Mouse (Mus musculus) hematopoietic stem cell, adult 5-6 weeks (primary cell): ENCODE data around the gene Agxt. TPM values are rescaled to one million over a fixed set of nuclear protein-coding genes. Genes with fewer than 3 reads are reported as not detected.

Experiments
- ATAC-seq, 2 experiments: fragments of 125-278 bp in 1 of 2; replicated peaks in 1 of 2; 2 replicates each; pipeline ENCODE4 v1.8.0; 2016 to 2017; ENCODE audit warnings: inconsistent platforms in 2 of 2, mild to moderate bottlenecking in 2 of 2, moderate number of reproducible peaks in 2 of 2, low read depth in 1 of 2, moderate TSS enrichment in 1 of 2; ENCODE audit not compliant: low FRiP score in 2 of 2, poor library complexity in 2 of 2, severe bottlenecking in 2 of 2, insufficient read depth in 1 of 2, low TSS enrichment in 1 of 2
- total RNA-seq: library from RNA; stranded (forward); fragments of 172-1452, 232-1000 nt; gene quantifications from 2 replicates; pipeline ENCODE4 v1.2.3, GENCODE M21; 2017

The Agxt gene
- total RNA-seq, 1 experiment from 2014 or later, result not detected

DNA sequence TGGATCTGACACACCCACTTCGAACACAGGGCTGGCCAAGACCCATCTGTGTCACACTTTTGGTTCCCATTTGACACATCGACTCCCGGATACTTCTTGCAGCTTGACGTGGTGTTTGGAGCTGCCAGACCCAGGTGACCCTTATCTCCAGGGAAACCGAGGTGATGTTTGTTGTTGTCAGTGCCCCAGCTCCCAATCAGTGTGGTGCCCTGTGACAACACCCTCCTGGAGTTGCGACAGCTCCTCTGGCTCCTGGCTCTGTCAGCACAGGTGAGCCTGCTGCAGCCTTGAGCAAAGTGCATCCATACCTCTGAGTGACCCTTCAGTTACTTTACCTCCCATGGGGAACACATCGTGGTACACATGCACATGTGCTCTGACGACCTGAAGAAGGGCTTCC is 2.4 kb upstream of the Agxt start:
- no peak for ATAC-seq

GRCm38 (mm10) chr1:93138534-93138933 is 3.5 kb downstream of the Agxt start:
- ATAC-seq, result no peak

GRCm38 (mm10) chr1:93139713-93140112 is 4.7 kb downstream of the Agxt start:
- ATAC-seq, result no peak

- ATAC-seq, result no peak
Observed at GRCm38 (mm10) chr1:93142871-93143270, 7.8 kb downstream of the Agxt start.

- ATAC-seq, result no peak
Observed at GRCm38 (mm10) chr1:93144176-93144575, 9.1 kb downstream of the Agxt start.

DNA sequence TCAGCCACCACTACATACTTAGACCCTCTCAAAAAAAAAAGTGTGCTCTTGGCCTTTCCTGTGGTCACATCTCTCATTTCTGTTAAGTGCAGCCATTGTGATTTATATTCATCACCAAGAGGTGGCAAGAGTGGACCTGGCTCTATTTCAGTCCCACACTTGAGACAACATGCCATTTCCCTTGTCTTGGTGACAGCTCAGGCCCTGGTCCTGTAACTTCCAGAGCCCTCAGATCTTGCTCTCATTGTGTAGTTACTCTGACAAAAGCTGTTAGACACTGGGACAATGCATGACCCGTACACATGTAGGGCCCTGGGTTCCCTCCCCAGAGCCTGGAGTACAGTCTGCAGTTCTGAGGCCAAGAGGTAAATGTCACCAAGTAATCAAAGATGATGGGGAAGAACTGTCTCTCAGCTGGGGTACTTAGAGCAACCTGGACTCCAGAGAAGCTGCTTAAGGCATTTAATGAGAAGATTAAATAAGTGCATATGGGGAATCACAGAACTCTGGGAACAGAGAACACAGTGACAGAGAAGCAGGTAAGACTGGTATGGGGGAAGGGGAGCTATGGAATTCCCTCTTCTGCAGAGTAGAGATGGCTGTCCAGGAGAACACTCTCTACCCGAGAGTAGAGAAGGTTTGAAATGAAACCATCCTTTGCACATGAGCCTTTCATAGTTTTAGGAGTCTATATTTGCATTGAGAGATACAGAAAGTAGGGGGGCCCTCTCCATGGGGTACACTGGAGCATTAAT is 16.0 kb downstream of the Agxt start:
- ATAC-seq, result no peak

DNA sequence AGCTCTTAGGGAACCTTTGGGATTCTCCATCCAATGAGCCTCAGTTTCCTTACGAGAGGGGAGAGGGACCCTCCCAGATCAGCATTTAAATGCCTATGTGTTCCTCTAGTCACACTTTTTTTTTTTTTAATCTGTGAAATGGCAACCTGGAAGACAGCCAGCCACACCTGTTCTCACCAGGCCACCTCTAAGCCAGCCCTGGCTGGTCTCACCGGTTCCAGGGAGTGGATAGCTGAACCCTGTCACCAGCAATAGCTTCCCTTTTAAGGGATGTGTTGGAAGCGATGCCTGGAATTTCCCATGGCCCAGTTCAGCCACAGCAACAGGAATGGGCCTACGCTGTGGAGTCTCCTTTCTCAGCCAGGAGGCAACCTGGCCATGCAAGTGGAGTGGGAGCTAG is 22.5 kb downstream of the Agxt start:
- no peak for ATAC-seq

DNA sequence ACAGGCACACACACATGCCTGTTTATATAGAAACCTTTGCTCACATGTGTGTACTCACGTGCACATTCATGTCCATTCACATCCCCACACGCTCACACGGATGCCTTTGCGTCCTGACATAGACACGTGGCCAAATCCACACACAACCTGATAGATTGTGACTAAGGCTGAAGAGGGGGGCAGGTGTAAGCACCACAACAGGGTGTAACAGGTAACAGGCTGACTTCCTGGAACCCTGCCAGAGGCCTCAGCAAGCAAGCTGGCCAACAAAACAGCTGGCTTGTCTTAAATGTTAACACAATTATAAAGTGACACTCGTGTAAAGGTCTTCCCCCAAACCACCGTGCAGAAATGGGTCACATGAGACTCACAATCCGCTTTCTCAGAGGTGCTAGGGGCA is 23.9 kb downstream of the Agxt start:
- no peak for ATAC-seq

DNA sequence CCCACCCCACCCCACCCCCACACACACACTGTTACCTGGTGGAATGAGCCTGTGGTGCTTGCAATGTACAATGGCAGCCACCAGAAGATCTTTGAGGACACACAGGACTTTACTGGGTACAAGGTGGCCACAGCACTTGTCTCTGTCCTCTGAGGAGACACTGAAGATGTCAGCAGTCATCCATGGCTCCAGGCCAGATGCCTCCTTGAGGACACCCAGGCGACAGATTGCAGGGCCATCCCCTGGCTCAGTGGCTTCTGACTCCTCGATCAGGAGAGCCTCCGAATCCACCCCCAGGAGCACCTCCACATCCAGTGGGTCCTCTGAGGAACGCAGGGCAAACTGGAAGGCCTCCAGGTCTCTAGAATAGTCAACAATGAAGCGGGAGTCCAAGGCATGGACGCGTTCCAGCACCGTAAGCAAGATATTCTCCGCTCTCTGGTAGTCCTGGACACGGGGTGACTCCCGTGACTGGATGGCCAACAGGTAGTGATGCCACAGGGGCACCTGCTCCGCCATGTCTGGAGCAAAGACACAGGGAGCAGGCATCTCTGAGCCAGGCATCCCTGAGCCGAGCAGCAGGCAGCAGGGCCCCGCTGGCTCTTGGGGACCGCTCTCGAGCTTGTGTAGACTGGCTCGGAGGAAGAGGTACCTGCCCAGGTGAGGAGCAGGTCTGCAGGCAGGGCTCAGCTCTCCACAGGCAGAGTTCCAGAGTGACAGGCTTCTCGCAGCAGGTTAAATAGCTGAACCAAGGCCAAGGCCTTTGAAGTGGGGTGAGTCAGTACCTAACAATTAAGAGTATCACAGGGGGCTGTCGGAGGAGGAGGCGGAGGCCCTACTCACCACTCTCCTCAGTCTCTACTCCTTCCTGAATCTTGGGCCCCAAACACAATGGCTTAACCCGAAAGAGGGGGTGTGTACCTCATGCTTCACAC is 24.8 kb downstream of the Agxt start:
- ATAC-seq, result no peak

DNA sequence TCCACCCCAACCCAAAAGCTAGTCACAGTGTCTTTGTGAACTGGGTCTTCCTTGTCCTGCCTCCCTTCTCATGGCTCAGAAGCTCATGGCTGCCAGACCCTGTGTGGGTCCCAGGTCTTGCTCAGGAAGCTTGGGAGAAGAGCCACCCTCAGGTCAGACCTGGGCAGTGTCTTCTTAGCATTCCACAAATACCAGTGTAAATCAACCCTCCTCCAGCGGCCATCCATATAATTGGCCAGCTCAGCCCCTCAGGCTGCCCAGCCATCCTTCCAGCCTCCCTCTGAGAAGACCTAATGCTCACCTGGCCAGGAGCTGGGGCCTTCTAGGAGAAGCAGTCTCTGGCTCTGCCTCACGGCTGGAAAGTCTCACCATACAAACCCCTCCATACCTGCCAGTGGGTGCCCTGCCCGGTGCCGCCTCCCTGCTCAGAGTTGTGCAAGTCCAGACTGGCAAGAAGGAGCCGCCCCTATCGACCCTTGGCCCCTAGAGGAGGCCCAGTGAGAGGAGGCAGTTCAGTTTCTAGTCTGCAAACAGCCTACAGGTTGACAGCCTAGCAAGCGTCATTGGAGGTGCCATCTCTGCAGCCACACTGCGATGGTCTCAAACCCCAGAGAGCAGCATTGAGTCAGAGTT is 25.6 kb downstream of the Agxt start, which contains the start of gene 2310007B03Rik:
TSS of gene 2310007B03Rik (minus strand) at position 448 of the 633 bp plus-strand sequence.
- no peak for ATAC-seq

DNA sequence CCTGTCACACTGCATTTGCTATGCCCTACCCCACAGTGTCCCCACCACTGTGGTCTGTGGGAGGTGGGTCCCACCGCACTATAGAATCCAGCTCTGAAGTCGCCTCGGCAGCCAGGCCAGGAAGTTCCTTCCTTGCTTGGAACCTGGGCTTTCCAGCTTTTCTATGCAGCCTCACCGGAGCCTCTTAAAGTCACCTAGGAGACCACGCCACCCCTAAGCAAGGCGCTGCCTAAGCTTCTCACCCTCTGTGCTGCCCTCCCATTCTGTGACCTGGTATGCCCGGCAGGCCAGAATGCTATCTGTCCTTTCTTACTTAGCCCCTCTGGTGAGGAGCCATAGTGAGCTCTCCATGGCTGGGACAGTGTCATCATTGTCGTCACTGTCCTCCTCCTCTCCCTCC is 26.3 kb downstream of the Agxt start:
- no peak for ATAC-seq

DNA sequence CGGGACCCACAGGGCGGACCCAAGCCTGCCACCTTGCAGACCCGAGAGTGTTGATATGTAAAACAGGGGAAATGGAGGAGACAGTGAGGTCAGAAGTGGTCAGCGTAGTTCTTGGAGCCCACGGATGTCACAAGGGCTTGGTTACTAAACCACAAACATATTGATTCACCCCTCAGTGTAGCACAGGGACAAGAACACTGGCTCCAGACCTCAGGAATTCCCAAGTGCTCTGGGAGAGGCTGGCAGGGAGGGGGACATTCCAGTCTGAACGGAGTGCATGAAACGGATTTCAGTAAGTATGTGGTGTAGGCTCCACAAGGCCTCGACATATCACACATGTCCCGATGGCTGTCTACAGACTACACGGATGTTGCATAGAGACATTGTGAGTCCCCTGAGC is 26.9 kb downstream of the Agxt start:
- ATAC-seq, result no peak

- ATAC-seq, result no peak
Observed at GRCm38 (mm10) chr1:93162588-93162987, 27.5 kb downstream of the Agxt start.

GRCm38 (mm10) chr1:93165447-93165846 is 30.4 kb downstream of the Agxt start:
- peak in 1 of 2 experiments; percentile 29; a peak in 1 of 4 replicates for ATAC-seq

GRCm38 (mm10) chr1:93166346-93167079 is 31.5 kb downstream of the Agxt start:
- no peak for ATAC-seq

- ATAC-seq, result no peak
Observed at GRCm38 (mm10) chr1:93168295-93168775, 33.3 kb downstream of the Agxt start, which contains the start of gene Crocc2. Gene Crocc2, plus strand, starts transcription at chr1:93168725.

DNA sequence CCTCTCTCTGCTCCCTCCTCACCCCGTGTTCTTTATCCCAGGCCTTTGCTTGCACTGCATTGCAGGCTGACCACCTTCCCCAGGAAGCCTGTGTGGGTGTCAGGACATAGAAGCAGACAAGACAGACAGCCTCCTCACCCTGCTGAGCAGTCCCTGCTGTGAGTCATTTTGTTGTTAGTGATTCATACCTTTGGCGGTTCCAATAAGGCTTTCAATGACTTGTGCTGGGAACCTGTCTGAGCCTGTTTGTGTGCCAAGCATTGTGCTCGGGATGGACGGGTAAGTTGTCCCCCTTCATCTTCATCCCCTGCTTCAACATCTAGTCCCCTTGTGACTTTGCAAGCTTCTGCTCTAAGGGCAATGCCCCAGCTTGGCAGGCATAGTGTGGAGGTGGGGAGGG is 38.6 kb downstream of the Agxt start:
- no peak for ATAC-seq
